Mouse (Mus musculus) layer of hippocampus, postnatal 25 days (tissue): Measurements from ENCODE around the gene Srgap1. TPM values are rescaled to one million over a fixed set of nuclear protein-coding genes. Genes with fewer than 3 reads are reported as not detected.
A peak's percentile ranks its signal among the peaks of the same experiment; 100 is the strongest.

Experiments
- DNase-seq, 2 experiments: peaks; one replicate each; pipeline ENCODE4 v3.0.0; 2022; ENCODE audit warnings: mixed read lengths in 2 of 2, low spot score in 1 of 2; ENCODE audit errors: extremely low spot score in 1 of 2
- total RNA-seq, 2 experiments: library from RNA; stranded (reverse); gene quantifications; 2 replicates each; pipeline ENCODE4 v1.2.3; 2021

The Srgap1 gene
- total RNA-seq, 2 experiments from 2014 or later: 11.1 to 15.4 TPM

DNA sequence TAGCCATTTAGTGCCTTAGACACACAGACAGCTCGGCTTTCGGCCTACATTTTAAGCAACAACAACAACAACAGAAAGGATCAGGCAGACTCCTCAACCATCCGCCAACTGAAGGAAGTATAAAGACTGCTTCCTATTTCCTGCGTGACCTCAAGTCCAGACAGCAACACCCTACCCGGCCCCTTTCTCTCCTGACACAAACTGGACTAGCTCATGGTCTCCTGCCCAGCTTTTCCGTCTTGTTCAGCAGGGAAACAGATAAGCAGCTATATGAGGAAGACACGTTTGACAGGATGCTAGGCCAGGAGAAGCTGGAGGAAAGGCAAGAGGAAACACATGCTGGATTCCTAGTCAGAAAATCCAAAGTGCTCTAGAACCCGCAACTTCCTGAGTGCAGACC, 75.5 kb downstream of the Srgap1 start:
- no peak for DNase-seq

DNA sequence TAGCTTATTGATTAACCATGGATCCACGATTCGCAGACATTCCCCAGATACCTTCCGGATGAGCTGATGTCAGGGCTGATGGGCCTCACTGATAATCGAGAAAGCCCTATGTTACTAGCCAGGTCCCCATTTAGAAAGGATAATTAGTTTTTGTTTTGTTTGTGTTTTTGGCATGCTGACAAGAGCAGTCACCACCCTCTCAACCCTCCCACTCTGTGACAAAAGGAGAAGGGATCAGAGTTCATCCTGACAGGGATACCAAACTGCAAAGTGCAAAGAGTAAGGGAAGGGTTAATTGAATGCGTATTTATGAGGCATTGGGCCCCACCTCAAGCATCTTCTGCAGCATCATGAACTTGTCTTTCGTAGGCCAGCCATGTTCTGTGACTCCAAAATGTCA, 76.2 kb downstream of the Srgap1 start:
- DNase-seq: no peak

DNA sequence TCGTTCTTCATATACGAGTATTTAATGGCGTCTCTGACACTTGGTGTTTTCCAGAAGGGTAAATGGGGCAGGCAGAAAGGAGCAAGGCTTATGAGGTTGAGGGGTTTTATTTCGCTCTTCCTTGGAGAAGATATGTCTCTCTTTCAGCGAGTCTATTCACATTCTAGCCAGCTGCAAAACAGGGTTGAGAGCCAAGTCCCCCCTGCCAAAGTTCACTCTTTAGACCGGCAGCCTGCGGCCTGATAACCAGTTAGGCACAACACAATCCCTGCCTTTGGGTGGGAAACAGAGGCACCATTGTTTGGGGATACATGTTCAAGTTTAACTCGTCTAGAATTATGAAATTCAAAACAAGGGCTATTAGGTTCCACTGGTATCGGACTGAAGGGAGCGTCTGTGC, 83.0 kb downstream of the Srgap1 start:
- no peak for DNase-seq

DNA sequence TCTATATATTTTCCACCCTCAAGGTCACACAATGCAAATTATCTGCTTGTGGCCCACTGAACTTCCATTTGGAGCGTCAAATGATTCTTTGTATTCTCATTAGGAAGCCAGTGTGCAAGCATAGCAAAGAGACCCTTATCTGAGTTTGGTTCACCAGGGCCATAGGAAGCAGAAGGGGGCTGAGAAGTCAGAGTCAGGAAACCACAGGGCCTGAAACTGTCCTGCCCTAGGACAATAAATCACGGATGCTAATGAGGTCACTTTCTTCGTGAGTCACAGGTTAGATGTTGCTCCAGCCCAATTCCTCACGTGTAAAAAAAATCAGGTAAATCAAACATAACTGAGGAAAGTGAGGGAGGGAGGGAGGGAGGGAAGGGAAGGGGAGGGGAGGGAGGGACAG, 85.1 kb downstream of the Srgap1 start:
- DNase-seq: no peak

DNA sequence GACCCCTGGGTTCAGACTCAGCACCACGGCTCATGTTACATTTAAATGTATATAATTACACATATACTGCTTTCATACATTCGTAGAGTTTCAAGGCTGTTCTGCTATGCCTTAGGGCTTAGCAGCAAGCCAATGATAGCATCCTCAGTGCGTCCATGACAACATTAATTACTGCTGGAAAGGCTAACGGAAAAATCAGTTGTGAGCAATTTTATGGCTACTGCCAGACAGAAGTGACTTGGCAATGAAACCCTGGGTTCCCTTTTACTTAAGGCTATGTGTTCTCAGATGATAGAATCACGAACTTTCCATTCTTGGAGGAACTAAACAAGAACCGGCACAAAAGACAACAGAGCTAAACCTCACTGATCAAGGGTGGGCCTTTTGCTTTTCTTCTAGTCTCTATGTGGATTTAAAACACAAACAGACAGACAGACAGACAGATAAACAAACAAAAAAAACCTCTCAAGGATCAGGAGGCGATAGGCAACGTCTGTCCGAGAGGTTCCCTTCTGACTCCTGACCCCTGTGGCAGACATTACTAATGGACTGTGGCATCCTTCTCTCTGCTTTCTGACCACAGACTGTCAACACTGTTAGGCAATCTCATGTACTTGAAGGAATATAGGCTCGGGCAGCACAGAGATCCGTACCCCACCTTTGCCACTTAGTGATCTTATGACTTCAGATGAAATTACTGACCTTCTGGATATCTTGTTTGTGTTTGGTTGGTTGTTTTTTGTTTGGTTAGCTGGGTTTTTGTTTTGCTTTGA, 85.8 kb downstream of the Srgap1 start:
- no peak for DNase-seq

DNA sequence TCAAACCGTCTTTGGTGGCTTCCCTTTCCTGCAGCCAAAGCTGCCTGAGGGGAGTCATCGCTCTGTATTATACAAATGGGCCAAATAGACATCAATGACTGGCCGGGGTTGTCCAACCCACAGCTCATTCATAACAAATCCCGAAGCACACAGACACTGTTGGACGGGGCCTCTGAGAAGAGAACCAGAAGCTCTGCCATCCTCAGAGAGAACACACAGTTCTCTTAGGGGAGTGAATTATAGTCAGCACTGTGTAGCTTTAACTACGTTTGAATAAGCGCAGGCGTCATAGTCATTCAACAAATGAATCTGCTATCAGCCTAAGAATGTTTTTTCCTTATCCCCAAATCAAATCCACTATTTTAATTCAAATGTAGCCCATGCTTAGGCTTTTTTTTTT, 88.4 kb downstream of the Srgap1 start:
- no peak for DNase-seq

DNA sequence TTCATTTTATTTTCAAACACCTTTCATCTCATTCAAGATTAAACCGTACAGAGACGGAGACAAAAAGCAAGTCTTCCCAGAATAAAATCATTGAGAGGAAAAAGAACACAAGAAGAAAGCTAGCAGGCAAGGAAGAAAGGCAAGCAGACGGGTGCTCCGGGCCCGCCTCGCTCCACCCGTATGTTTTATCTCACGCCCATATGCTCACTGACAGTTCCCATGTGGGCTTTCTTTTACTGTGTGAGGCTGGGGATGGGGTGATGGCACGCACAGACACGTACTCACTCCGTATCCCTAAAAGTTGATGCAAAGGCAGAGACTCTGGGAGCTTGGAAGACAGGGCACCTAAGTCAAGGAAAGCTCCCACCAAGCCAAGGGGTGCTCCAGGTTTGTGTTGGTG, 90.6 kb downstream of the Srgap1 start:
- peak; percentile 36 to 38 for DNase-seq

DNA sequence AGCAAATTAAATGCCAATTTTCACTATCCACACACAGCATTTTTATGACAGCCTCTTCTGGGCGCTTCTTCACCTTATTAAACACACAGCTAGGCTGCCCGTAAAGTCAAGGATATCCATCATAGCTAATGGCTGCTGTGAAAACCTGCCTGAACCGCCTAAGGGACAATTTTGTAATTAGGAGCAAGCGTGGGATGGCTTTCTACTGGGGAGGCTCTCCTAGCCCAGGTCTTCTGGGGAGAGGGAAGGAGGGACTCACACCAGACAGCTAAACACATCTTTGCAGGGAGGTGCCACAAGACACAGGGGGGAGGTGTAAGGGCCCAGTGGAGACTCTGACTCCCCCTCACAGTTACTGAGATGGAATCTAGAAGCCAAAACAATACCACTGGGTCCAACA, 91.4 kb downstream of the Srgap1 start:
- DNase-seq: no peak

DNA sequence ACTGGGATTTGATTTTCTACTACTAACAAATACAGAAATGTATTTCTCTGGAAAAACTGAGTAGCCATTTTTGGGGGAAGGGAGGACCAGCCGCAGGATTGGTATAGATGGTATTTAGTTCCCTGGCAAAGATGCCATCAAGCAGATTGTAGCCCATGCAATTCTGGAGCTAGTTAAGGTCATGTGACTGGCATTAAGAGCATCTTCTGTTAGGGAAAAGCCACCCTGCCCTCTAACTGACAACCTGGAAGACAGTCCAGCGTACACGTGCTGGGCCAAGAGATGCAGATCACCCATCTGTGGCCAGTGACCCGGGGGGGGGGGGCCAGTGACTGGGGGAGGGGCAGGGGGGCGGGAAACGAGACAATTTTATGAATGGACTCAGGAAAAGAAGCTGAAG, 92.2 kb downstream of the Srgap1 start:
- DNase-seq: no peak

DNA sequence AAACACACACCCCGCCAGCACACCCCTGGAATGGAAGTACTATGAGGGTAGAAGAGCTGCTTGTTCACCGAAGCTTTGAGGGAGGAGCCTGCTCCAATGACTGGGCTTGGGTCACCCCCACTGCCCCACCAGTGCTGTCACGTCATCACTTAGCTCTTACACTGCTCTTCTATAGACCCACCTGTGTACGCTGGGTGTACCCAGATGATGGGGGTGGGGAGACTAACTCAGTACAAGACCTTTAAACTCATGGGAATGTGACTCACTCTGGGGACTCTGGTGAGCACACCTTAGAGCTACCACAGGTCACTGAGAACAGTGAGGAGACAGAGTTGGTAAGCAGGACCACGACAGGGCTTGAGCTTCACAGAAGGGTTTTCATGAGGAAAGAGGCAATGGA, 94.1 kb downstream of the Srgap1 start:
- no peak for DNase-seq

DNA sequence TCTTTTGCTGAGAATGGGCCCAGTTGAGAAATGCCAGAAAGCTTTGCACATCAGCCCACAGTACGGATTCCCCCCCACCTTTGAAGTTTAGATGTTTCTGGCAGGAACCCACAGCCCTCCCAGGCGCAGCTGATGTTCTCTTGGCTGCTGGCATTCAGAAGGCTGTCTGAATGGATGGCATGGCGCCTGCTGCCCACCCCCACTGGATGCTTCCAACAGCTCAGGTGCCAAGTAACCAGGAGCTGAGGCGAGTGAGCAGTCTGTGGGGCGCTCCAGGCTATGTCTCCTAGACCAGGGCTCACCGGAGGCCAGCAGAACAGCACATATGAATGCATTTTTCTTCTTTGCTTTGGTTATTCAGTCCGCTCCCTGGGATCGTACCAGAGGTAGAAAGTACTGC, 100.9 kb downstream of the Srgap1 start:
- peak; percentile 39 to 55 for DNase-seq

DNA sequence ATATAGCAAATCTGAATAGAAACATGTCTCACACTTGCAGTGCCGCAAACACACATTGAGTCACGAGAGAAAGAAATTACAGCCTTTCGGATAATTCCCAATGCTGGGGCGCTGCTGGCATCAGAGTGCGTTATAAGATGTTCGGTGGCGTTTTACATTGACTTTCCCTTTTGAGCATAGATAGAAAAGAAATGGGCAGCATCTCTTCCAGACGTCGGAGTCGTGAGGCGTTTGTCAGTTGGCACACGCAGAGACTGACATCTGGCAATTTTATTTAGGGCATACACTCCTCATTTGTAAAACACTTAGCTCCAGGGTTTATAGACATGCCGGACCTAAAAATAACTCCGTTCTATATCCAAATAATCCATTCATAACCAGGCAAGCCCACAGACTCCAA, 115.2 kb downstream of the Srgap1 start:
- no peak for DNase-seq

DNA sequence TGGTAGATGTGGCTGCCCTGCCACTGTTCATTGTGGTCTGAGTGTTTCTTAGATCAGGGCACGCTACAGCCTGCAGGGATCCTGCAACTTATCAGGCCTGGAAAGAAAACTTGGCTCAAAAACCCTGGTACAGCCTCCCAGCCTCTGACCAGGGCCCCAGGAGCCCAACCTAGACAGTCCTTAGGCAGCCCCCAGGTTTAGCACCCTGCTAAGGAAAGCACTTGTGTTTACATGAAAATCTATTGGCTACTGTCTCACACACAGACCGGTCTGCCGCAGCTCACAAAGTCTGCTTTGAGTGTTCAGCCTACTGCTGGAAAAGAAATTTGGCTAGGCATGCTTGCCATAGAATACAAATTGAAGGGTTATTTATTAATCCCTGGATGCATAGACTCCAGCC, 121.0 kb downstream of the Srgap1 start:
- no peak for DNase-seq

DNA sequence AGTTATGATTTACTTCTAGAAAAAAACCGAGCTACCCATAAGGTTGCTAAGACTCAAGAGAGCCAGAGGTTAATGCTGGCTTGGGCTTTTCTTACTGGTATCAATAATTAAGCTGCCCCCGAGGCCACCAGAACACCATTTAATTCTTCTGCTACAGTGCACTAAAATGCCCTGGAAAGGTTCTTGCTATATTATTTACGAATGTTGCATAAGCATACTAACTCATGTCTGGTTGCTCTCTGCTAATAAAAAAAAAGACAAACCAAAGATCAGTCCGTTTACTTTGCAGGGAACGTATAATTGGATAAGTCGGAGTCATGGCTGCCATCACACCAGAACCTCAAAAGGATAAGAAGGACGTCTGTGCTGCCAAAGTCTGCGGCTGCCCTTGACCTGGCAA, 128.1 kb downstream of the Srgap1 start:
- DNase-seq: no peak

DNA sequence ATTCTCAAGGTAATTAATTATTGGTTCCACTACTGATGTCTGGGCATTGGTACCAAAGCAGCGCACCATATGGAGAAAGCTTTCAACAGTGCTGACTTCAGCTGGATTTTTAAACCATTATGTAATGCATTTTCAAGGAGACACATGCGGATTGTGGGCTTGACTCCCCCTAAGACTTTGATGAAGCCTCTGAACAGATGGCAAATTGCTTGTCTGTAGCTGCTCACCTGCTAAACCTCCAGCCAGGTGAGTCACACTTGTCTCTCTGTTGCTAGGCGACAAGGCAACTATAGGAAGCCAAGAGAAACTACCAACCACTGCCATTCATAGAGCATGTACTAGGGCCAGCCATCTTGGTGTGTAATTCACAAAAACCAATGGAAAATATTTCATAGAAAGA, 128.5 kb downstream of the Srgap1 start:
- no peak for DNase-seq

DNA sequence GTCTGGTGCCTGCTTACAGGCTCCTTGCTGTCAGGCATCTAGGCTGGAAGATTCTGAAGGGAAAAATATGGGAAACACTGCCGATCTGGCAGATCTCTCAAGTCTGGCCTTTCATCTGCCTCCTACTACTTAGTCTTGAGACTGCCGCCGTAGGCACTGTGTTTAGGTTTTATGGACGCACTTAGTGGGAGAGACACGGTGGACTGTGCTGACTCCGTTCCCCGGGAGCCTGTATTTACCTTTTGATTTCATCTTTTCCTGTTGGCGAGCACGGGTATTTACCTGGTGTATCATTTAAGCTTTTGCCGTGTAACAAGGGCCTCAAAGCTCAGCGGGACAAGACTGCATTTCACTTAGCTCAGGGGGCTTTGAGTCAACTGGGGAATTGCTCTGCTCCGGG, 131.6 kb downstream of the Srgap1 start:
- DNase-seq: no peak

DNA sequence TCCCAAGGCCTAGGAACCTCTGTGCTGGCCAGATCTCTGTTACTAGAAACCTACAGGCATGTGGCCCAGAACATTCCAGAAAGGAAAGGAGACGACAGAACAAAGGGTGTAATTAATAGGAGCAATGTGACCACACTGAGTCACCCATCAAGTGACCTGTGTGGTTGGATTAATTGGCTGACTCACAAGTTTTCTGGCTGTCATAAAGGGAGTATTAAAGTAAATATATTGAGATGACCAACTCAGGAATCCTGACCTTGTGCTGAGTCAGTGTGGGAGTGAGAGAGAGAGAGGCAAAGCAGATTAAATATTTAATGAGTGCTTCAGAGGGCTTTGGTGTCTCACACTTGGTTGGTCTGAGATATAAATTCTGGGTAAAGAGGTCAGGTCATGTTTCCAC, 143.0 kb downstream of the Srgap1 start:
- no peak for DNase-seq

DNA sequence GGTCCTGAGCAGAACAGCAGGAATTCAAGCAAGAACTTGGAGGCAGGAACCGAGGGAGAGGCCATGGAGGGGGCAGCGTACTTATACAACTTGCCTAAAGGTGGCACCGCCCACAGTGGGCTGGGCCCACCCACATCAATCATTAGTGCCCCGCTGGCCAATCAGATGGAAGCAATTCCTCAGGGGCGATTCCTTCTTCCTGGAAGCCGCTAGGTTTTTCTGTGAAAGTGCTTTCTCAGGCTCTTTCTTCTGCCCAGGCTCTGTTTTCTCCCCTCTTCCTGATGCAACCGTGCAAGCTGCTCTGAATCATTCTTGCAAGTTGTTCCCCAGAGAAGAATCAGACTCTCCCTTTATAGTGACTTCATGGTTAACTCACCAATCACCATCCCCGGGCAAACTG, 144.5 kb downstream of the Srgap1 start:
- DNase-seq: no peak

DNA sequence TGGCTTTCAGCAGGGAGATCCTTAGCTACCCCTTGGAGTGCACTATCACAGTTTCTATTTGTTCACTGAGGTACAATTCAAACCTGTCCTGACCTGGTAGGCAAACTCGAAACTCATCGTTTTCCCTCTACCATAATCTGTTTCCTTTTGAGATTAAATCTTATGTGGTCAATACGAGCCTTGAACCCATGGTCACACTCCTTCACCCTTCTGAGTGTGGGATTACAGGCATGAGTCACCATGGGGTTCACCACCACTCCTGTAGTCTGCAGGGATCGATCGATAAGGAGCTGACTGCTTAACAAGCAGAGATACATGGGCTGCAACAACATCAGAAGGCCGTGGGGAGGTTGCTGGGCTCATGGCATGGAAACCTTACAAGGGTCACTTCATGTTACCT, 146.3 kb downstream of the Srgap1 start:
- no peak for DNase-seq

DNA sequence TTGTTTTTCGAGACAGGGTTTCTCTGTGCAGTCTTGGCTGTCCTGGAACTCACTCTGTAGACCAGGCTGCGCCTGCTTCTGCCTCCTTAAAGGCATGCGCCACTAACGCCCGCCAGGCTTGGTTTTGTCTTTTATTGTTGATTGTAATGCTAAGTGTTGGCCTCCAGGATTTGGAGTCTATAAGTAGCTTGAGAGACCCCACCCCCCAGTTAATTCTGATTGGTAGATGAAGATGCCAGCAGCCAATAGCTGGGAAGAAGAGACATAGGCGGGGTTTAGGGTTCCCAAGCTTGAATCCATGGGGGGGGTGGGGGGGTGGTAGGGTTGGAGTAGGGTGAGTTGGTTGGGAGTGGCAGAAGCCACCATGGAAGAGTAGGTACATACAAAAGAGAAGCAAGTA, 147.4 kb downstream of the Srgap1 start:
- DNase-seq: no peak

DNA sequence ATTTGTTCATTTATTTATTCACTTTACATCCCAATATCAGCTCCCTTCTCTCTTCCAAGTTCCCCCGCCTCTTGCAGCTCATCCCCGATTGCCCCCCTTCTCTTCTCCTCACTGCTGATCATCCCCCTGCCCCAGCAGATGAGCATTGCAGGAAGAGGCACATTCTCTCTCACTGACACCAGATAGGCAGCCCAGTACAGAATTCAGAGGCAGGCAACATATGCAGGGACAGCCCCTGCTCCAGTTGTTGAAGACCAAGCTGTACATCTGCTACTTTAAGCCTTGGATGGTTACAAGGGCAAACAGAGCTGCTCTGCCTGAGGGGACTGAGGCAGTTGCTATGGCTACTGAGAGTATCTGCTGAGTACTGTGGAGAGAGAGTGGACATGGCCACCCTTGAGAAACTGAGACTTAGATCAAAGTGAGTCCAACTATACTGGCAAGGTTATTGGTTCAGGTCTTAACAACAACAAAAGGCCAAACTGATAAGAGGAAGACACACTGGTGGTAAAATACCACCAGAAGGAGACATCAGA, 149.2 kb downstream of the Srgap1 start:
- DNase-seq: no peak

DNA sequence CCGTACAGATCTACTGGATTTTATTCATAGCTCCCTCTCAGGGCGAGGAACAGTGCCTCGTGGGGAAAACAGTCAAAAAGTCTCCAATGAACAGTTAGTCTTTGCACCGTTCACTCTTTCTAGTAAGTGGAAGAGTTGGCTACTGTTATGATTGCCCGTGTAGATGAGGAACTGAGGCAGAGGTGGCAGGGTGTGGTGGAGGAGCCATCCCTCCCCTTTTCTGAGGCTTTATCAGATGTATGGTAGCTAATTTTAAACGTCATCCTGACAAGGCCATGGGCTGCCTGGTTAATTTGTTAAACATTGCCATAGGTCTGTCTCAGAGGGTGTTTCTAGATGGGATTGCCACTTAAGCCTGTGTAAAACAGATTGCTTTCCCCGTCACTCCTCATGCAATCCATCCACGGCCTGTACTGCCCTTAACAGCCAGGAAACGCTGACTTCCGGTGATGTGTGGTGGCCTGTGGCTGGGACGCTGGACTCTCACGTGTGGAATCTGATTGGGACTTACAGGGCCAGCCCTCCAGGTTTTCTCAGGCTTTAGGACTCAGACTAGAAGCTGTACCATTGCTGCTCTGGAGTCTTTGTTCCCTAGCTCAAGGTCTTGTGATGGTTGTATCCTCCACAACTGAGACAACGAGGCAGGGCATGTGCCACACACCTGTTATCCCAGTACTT, 155.6 kb downstream of the Srgap1 start:
- DNase-seq: no peak
